Mouse (Mus musculus) urinary bladder, postnatal 25 days (tissue): ENCODE results near the gene Dlg2.

Experiments used
- DNase-seq: peaks from one replicate; pipeline ENCODE4 v3.0.0; 2022; ENCODE audit warnings: low spot score

The Dlg2 gene

GRCm38 (mm10) chr7:92460578-92460977 is 1984.1 kb downstream of the Dlg2 start:
- DNase-seq = no peak

- no peak for DNase-seq
Observed at GRCm38 (mm10) chr7:92461256-92461655, 1984.8 kb downstream of the Dlg2 start.

GRCm38 (mm10) chr7:92463080-92463877 is 1986.8 kb downstream of the Dlg2 start:
- no peak for DNase-seq

GRCm38 (mm10) chr7:92464290-92464689 is 1987.8 kb downstream of the Dlg2 start:
- no peak for DNase-seq

- no peak for DNase-seq
Observed at GRCm38 (mm10) chr7:92479143-92479542, 2002.7 kb downstream of the Dlg2 start.

- no peak for DNase-seq
Observed at GRCm38 (mm10) chr7:92479748-92480147, 2003.3 kb downstream of the Dlg2 start.

GRCm38 (mm10) chr7:92483346-92483745 is 2006.9 kb downstream of the Dlg2 start:
- no peak for DNase-seq

GRCm38 (mm10) chr7:92485881-92486710 is 2009.6 kb downstream of the Dlg2 start:
- no peak for DNase-seq

GRCm38 (mm10) chr7:92486878-92487277 is 2010.4 kb downstream of the Dlg2 start:
- DNase-seq = no peak

GRCm38 (mm10) chr7:92492262-92492661 is 2015.8 kb downstream of the Dlg2 start:
- DNase-seq = no peak

- no peak for DNase-seq
Observed at GRCm38 (mm10) chr7:92493521-92493920, 2017.0 kb downstream of the Dlg2 start.
